Mouse (Mus musculus): ENCODE data around the gene Phf23. TPM values are rescaled to one million over a fixed set of nuclear protein-coding genes. Genes with fewer than 3 reads are reported as not detected.
A peak's percentile ranks its signal among the peaks of the same experiment; 100 is the strongest.

Gene Phf23
- total RNA-seq, 1 experiment = 80.9 TPM

- no peak for DNase-seq (ENCODE audit: low read depth, low spot score)
- no peaks in the 10 kb centered on the region for H3K36me3 ChIP-seq (ENCODE audit: control insufficient read depth, insufficient read depth, low read length, poor library complexity, severe bottlenecking)
- no peak overlapping the region for H3K4me3 ChIP-seq (ENCODE audit: insufficient read depth in 1 of 2, low read depth in 1 of 2, low read length in 2 of 2, poor library complexity in 1 of 2, severe bottlenecking in 1 of 2)
- H3K4me1 ChIP-seq (ENCODE audit: control insufficient read depth in 2 of 2, insufficient read depth in 2 of 2, low read length in 2 of 2, poor library complexity in 1 of 2) = no peaks in the 10 kb centered on the region
- TF ChIP-seq CHD2 (IDR thresholded peaks at IDR 0.05; ENCODE audit: low read depth, low read length) (no peak), MAFK (IDR thresholded peaks at IDR 0.05; ENCODE audit: insufficient read depth, low read depth, low read length) (no peak), HCFC1 (IDR thresholded peaks at IDR 0.05; ENCODE audit: borderline replicate concordance, insufficient read depth, low read length) (no peak), ZNF384 (IDR thresholded peaks at IDR 0.05; ENCODE audit: low read depth, low read length) (no peak), ZC3H11A (IDR thresholded peaks at IDR 0.05; ENCODE audit: borderline replicate concordance, low read depth, low read length) (no peak)
- no peak overlapping the region for H3K27ac ChIP-seq (ENCODE audit: insufficient read depth, low read depth, low read length, poor library complexity, severe bottlenecking)
- H3K9ac ChIP-seq (ENCODE audit: insufficient read depth, low read depth, low read length, poor library complexity, severe bottlenecking) = no peak overlapping the region
- no peaks in the 10 kb centered on the region for H3K9me3 ChIP-seq (ENCODE audit: control insufficient read depth, insufficient read depth, low read depth, low read length)
- in situ Hi-C loops (cut with MboI; ENCODE audit: low sequenced_read_pairs in 2 of 2, unreplicated experiment in 2 of 2) = no loop called here
Observed at GRCm38 (mm10) chr11:69956218-69956617, 39.4 kb upstream of the Phf23 start.

- Histone ChIP-seq H3K27ac (ENCODE audit: insufficient read depth, low read depth, low read length, poor library complexity, severe bottlenecking) (no peak overlapping the region), H3K36me3 (ENCODE audit: control insufficient read depth, insufficient read depth, low read length, poor library complexity, severe bottlenecking) (no peaks in the 10 kb centered on the region), H3K4me1 (ENCODE audit: control insufficient read depth in 2 of 2, insufficient read depth in 2 of 2, low read length in 2 of 2, poor library complexity in 1 of 2) (peaks cover 0 to 3% of the 10 kb centered on the region in 2 experiments; a peak in 1 of 4 replicates), H3K9me3 (ENCODE audit: control insufficient read depth, insufficient read depth, low read depth, low read length) (no peaks in the 10 kb centered on the region), H3K9ac (ENCODE audit: insufficient read depth, low read depth, low read length, poor library complexity, severe bottlenecking) (no peak overlapping the region), H3K4me3 (ENCODE audit: insufficient read depth in 1 of 2, low read depth in 1 of 2, low read length in 2 of 2, poor library complexity in 1 of 2, severe bottlenecking in 1 of 2) (no peak overlapping the region)
- in situ Hi-C loops (cut with MboI; ENCODE audit: low sequenced_read_pairs in 2 of 2, unreplicated experiment in 2 of 2) = no loop called here
- TF ChIP-seq ZC3H11A (IDR thresholded peaks at IDR 0.05; ENCODE audit: borderline replicate concordance, low read depth, low read length) (peak; percentile 49; the same call in 1 of the 2 replicates), ZNF384 (IDR thresholded peaks at IDR 0.05; ENCODE audit: low read depth, low read length) (no peak)
- peak; percentile 75 for DNase-seq (ENCODE audit: low read depth, low spot score)
Observed at GRCm38 (mm10) chr11:69960616-69961015, 35.0 kb upstream of the Phf23 start.

GRCm38 (mm10) chr11:69961841-69962240 lies 33.7 kb upstream of the Phf23 start:
- no peaks in the 10 kb centered on the region for H3K9me3 ChIP-seq (ENCODE audit: control insufficient read depth, insufficient read depth, low read depth, low read length)
- peaks cover 0 to 4% of the 10 kb centered on the region in 2 experiments; a peak in 1 of 4 replicates for H3K4me1 ChIP-seq (ENCODE audit: control insufficient read depth in 2 of 2, insufficient read depth in 2 of 2, low read length in 2 of 2, poor library complexity in 1 of 2)
- H3K9ac ChIP-seq (ENCODE audit: insufficient read depth, low read depth, low read length, poor library complexity, severe bottlenecking) = no peak overlapping the region
- no peak for TF ChIP-seq ZNF384 (IDR thresholded peaks at IDR 0.05; ENCODE audit: low read depth, low read length)
- TF ChIP-seq CHD2 (IDR thresholded peaks at IDR 0.05; ENCODE audit: low read depth, low read length) = no peak
- TF ChIP-seq HCFC1 (IDR thresholded peaks at IDR 0.05; ENCODE audit: borderline replicate concordance, insufficient read depth, low read length) = no peak
- 0 out of 2 replicates have a peak, but pooled peaks have one; percentile 3 for TF ChIP-seq MAFK (IDR thresholded peaks at IDR 0.05; ENCODE audit: insufficient read depth, low read depth, low read length)
- in situ Hi-C loops (cut with MboI; ENCODE audit: low sequenced_read_pairs in 2 of 2, unreplicated experiment in 2 of 2) = no loop called here
- H3K36me3 ChIP-seq (ENCODE audit: control insufficient read depth, insufficient read depth, low read length, poor library complexity, severe bottlenecking) = no peaks in the 10 kb centered on the region
- H3K27ac ChIP-seq (ENCODE audit: insufficient read depth, low read depth, low read length, poor library complexity, severe bottlenecking) = no peak overlapping the region
- no peak for DNase-seq (ENCODE audit: low read depth, low spot score)
- H3K4me3 ChIP-seq (ENCODE audit: insufficient read depth in 1 of 2, low read depth in 1 of 2, low read length in 2 of 2, poor library complexity in 1 of 2, severe bottlenecking in 1 of 2) = no peak overlapping the region

- Histone ChIP-seq H3K4me1 (ENCODE audit: control insufficient read depth in 2 of 2, insufficient read depth in 2 of 2, low read length in 2 of 2, poor library complexity in 1 of 2) (peaks cover 0 to 8% of the 10 kb centered on the region in 2 experiments; a peak in 1 of 4 replicates), H3K9me3 (ENCODE audit: control insufficient read depth, insufficient read depth, low read depth, low read length) (no peaks in the 10 kb centered on the region), H3K4me3 (ENCODE audit: insufficient read depth in 1 of 2, low read depth in 1 of 2, low read length in 2 of 2, poor library complexity in 1 of 2, severe bottlenecking in 1 of 2) (peak within 1 kb of the TSS; percentile 72), H3K36me3 (ENCODE audit: control insufficient read depth, insufficient read depth, low read length, poor library complexity, severe bottlenecking) (peaks cover 10% of the 10 kb centered on the region; the same call in 1 of the 2 replicates), H3K27ac (ENCODE audit: insufficient read depth, low read depth, low read length, poor library complexity, severe bottlenecking) (no peak within 1 kb of the TSS), H3K9ac (ENCODE audit: insufficient read depth, low read depth, low read length, poor library complexity, severe bottlenecking) (peak within 1 kb of the TSS; percentile 49)
- TF ChIP-seq CHD2 (IDR thresholded peaks at IDR 0.05; ENCODE audit: low read depth, low read length) = no peak
- no peak for TF ChIP-seq ZC3H11A (IDR thresholded peaks at IDR 0.05; ENCODE audit: borderline replicate concordance, low read depth, low read length)
- no peak for TF ChIP-seq MAFK (IDR thresholded peaks at IDR 0.05; ENCODE audit: insufficient read depth, low read depth, low read length)
- TF ChIP-seq HCFC1 (IDR thresholded peaks at IDR 0.05; ENCODE audit: borderline replicate concordance, insufficient read depth, low read length) = no peak
- TF ChIP-seq ZNF384 (IDR thresholded peaks at IDR 0.05; ENCODE audit: low read depth, low read length) = no peak
- in situ Hi-C loops (cut with MboI; ENCODE audit: low sequenced_read_pairs in 2 of 2, unreplicated experiment in 2 of 2) = no loop called here
- no peak for DNase-seq (ENCODE audit: low read depth, low spot score)
Observed at GRCm38 (mm10) chr11:69964650-69965270, 30.8 kb upstream of the Phf23 start, which contains the start of gene Cldn7. TSS of gene Cldn7 (plus strand) at chr11:69964779.

All from ES-E14 (cell line).